Mouse (Mus musculus): ENCODE results near the gene Olfr328. TPM values are rescaled to one million over a fixed set of nuclear protein-coding genes. Genes with fewer than 3 reads are reported as not detected.
A peak's percentile ranks its signal among the peaks of the same experiment; 100 is the strongest.
"Not testable (repeated sequence)": the region's sequence is repeated elsewhere in the genome, so short reads cannot be mapped to it uniquely, and the experiment has no call there.

Gene Olfr328
- polyA plus RNA-seq, 1 experiment from 2014 or later = not detected

DNA sequence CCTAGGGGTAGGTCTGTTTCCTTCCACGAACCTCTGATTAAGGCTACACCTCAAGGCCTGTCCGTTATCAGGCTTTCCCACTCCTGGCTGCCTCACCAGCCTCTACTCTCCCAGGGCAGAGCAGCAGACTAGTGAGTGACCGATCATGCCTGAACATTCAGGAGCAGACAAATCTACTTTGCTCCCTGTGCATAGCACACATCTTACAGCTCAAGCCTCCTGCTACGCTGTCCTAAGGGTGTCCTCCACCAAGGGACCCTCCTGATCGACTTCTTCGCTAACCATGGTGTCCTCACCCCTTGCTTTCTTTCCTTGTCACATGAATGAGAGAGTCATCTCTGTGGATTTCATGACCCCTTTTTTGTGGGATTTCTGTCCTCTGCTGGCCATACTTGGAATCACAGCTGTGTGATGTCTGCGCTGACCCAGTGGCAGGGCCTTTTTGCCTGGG is 32.5 kb upstream of the Olfr328 start:
- ATAC-seq (ENCODE audit: low read depth) = no peak
- Histone ChIP-seq H3K4me3 (ENCODE audit: low read depth, low read length) (no peak overlapping the region), H3K27ac (replicated peaks; ENCODE audit: low read depth, low read length) (no peak overlapping the region), H3K27me3 (replicated peaks; ENCODE audit: control insufficient read depth, insufficient read depth, low read length) (no peaks in the 10 kb centered on the region), H3K4me1 (ENCODE audit: control insufficient read depth, insufficient read depth, low read length) (no peaks in the 10 kb centered on the region), H3K4me2 (ENCODE audit: low read depth, low read length) (no peak overlapping the region), H3K9ac (ENCODE audit: low read depth, low read length) (no peak overlapping the region), H3K36me3 (ENCODE audit: control insufficient read depth, insufficient read depth, low read length) (no peaks in the 10 kb centered on the region), H3K9me3 (ENCODE audit: control insufficient read depth, low read length) (no peaks in the 10 kb centered on the region)
- 73% methylated on average over 7 of the region's 7 CpGs for WGBS
- DNase-seq (ENCODE audit: low spot score) = no peak

DNA sequence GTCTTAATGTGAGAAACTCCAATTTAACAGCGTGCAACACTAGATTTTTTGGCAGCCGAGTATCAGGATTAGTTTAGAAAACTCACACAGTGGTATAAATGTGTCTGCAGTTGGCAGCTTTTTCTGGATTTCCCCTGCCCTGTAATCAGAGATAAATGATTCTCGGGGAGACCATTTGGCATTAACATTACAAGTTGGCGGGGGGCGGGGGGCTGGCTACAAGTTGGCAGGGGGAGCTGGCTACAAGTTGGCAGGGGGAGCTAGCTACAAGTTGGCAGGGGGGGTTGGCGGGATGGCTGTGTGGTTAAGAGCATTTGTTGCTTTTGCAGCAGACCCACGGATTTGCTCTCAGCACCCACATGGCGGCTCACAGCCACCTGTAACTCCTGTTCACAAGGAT is 23.2 kb upstream of the Olfr328 start:
- H3K36me3 ChIP-seq (ENCODE audit: control insufficient read depth, insufficient read depth, low read length) = no peaks in the 10 kb centered on the region
- 71% methylated on average over 8 of the region's 8 CpGs for whole genome bisulfite sequencing
- no peak overlapping the region for H3K4me2 ChIP-seq (ENCODE audit: low read depth, low read length)
- no peak overlapping the region for H3K9ac ChIP-seq (ENCODE audit: low read depth, low read length)
- H3K27me3 ChIP-seq (replicated peaks; ENCODE audit: control insufficient read depth, insufficient read depth, low read length) = no peaks in the 10 kb centered on the region
- no peak overlapping the region for H3K27ac ChIP-seq (replicated peaks; ENCODE audit: low read depth, low read length)
- DNase-seq (ENCODE audit: low spot score) (peak; percentile 9), ATAC-seq (ENCODE audit: low read depth) (no peak)
- no peaks in the 10 kb centered on the region for H3K4me1 ChIP-seq (ENCODE audit: control insufficient read depth, insufficient read depth, low read length)
- H3K4me3 ChIP-seq (ENCODE audit: low read depth, low read length) = no peak overlapping the region
- H3K9me3 ChIP-seq (ENCODE audit: control insufficient read depth, low read length) = no peaks in the 10 kb centered on the region

DNA sequence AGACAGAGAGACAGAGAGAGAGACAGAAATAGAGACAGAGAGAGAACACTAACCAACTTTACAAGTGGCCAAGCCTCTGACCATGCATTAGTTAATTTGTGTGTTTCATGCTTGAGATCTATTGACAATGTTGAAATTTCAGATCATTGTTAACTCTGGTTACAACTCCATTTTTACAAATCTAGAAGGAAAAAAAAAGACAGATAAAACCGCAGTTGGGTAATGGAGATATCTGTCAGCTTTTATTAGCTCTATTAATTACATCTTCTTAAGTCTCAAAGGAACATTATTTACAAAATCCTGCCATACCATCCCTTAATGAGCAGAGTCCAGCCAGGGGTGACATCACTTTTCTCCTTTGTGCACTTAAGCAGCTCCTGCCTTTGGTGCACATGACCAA is 22.0 kb upstream of the Olfr328 start, which contains the start of gene Olfr325:
Gene Olfr325, plus strand, starts transcription at position 301 of the 400 bp plus-strand sequence.
- H3K9me3 ChIP-seq (ENCODE audit: control insufficient read depth, low read length) = no peaks in the 10 kb centered on the region
- H3K27me3 ChIP-seq (replicated peaks; ENCODE audit: control insufficient read depth, insufficient read depth, low read length) = no peaks in the 10 kb centered on the region
- DNase-seq (ENCODE audit: low spot score) (no peak), ATAC-seq (ENCODE audit: low read depth) (no peak)
- no peak within 1 kb of the TSS for H3K4me2 ChIP-seq (ENCODE audit: low read depth, low read length)
- no peak within 1 kb of the TSS for H3K4me3 ChIP-seq (ENCODE audit: low read depth, low read length)
- H3K4me1 ChIP-seq (ENCODE audit: control insufficient read depth, insufficient read depth, low read length) = no peaks in the 10 kb centered on the region
- WGBS = 77% methylated on average over 1 of the region's 1 CpGs
- H3K36me3 ChIP-seq (ENCODE audit: control insufficient read depth, insufficient read depth, low read length) = no peaks in the 10 kb centered on the region
- no peak within 1 kb of the TSS for H3K9ac ChIP-seq (ENCODE audit: low read depth, low read length)
- no peak within 1 kb of the TSS for H3K27ac ChIP-seq (replicated peaks; ENCODE audit: low read depth, low read length)

DNA sequence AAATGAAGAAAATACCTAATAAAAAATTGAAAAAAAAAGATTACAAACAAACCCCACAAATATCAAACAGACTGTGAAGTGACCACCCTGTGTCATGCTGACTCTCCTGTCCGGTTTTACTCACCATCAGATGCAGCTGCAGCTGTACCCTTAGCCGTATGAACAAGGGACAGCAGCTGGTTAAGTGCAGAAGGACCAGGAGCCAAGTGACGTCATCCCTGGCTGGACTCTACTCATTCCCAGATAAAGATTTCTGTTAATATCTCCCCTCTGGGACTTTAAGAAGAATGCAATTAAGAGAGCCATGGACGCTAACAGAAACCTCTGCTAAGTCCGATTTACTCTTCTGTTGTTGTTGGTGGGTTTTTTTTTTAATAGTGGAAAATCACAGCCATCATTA is 15.0 kb upstream of the Olfr328 start, which contains the start of gene Olfr224:
Gene Olfr224, minus strand, starts transcription at position 149 of the 400 bp plus-strand sequence.
- Histone ChIP-seq H3K27ac (replicated peaks; ENCODE audit: low read depth, low read length) (no peak within 1 kb of the TSS), H3K4me1 (ENCODE audit: control insufficient read depth, insufficient read depth, low read length) (no peaks in the 10 kb centered on the region), H3K9ac (ENCODE audit: low read depth, low read length) (no peak within 1 kb of the TSS), H3K9me3 (ENCODE audit: control insufficient read depth, low read length) (no peaks in the 10 kb centered on the region), H3K4me2 (ENCODE audit: low read depth, low read length) (no peak within 1 kb of the TSS), H3K36me3 (ENCODE audit: control insufficient read depth, insufficient read depth, low read length) (no peaks in the 10 kb centered on the region), H3K27me3 (replicated peaks; ENCODE audit: control insufficient read depth, insufficient read depth, low read length) (no peaks in the 10 kb centered on the region), H3K4me3 (ENCODE audit: low read depth, low read length) (no peak within 1 kb of the TSS)
- DNase-seq (ENCODE audit: low spot score) (peak; percentile 9), ATAC-seq (ENCODE audit: low read depth) (no peak)
- 67% methylated on average over 5 of the region's 5 CpGs for WGBS

DNA sequence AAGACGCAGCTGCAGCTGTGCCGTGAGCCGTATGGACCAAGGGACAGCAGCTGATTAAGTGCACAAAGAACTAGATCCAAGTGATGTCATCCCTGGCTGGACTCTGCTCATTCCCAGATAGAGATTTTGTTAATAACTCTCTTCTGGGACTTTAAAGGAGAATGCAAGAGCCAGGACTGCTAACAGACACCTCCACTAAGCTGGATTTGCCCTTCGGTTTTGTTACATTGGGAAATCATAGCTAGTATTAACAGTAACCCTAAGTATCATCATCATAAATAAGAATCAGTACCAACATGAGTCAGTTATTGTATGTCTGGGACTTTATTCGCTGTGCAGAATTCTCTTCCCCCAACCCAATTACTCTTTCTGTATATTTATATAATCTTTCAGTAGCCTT is 9.1 kb downstream of the Olfr328 start, which contains the start of gene Olfr329-ps:
Gene Olfr329-ps, minus strand, starts transcription at position 101 of the 400 bp plus-strand sequence.
- no peak within 1 kb of the TSS for H3K4me2 ChIP-seq (ENCODE audit: low read depth, low read length)
- H3K4me3 ChIP-seq (ENCODE audit: low read depth, low read length) = no peak within 1 kb of the TSS
- ATAC-seq (ENCODE audit: low read depth) = no peak
- H3K4me1 ChIP-seq (ENCODE audit: control insufficient read depth, insufficient read depth, low read length) = no peaks in the 10 kb centered on the region
- no peak for DNase-seq (ENCODE audit: low spot score)
- H3K9ac ChIP-seq (ENCODE audit: low read depth, low read length) = no peak within 1 kb of the TSS
- no peaks in the 10 kb centered on the region for H3K9me3 ChIP-seq (ENCODE audit: control insufficient read depth, low read length)
- WGBS = 79% methylated on average over 5 of the region's 5 CpGs
- no peak within 1 kb of the TSS for H3K27ac ChIP-seq (replicated peaks; ENCODE audit: low read depth, low read length)
- no peaks in the 10 kb centered on the region for H3K36me3 ChIP-seq (ENCODE audit: control insufficient read depth, insufficient read depth, low read length)
- no peaks in the 10 kb centered on the region for H3K27me3 ChIP-seq (replicated peaks; ENCODE audit: control insufficient read depth, insufficient read depth, low read length)

DNA sequence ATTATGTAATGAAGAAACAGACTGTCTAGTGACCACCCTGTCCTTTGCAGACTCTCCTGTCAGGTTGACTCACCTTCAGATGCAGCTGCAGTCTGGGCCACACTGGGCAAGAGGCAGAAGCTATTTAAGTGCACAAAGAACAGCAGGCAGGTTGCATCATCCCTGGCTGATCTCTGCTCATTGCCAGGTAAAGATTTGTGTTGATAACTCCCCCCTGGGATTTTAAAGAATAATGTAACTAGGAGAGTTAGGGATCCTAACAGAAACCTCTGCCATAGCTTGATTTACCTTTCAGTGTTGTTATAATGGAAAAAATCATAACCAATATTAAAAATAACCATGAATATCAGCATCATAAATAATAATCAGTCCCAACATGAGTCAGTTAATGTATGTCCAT is 20.7 kb downstream of the Olfr328 start, which contains the start of gene Olfr330:
Gene Olfr330, minus strand, starts transcription at position 101 of the 400 bp plus-strand sequence.
- not testable (repeated sequence) for H3K9ac ChIP-seq (ENCODE audit: low read depth, low read length); H3K4me2 ChIP-seq (ENCODE audit: low read depth, low read length); H3K36me3 ChIP-seq (ENCODE audit: control insufficient read depth, insufficient read depth, low read length); H3K4me3 ChIP-seq (ENCODE audit: low read depth, low read length); DNase-seq (ENCODE audit: low spot score); ATAC-seq (ENCODE audit: low read depth); H3K27ac ChIP-seq (replicated peaks; ENCODE audit: low read depth, low read length); H3K9me3 ChIP-seq (ENCODE audit: control insufficient read depth, low read length); H3K27me3 ChIP-seq (replicated peaks; ENCODE audit: control insufficient read depth, insufficient read depth, low read length); H3K4me1 ChIP-seq (ENCODE audit: control insufficient read depth, insufficient read depth, low read length)

DNA sequence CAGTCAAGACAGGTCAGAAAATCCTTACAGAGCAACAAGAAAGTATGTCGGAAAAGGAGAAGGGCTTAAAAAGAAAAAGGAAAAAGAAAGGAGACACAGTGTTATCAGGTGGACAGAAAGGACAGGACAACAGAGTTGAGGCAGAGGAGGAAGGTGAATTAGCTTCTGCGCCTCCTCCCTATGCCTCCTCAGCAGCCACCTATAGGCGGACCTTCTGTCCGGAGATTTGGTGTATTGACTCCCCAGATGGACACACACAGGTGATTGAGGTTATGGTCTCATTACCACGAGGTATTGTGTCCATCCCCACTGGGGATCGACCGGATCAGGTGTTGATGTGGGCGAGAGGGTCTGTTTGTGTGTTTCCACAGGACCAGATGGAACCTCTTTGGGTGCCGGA is 35.7 kb downstream of the Olfr328 start:
- DNase-seq (ENCODE audit: low spot score); H3K4me1 ChIP-seq (ENCODE audit: control insufficient read depth, insufficient read depth, low read length); H3K4me2 ChIP-seq (ENCODE audit: low read depth, low read length); ATAC-seq (ENCODE audit: low read depth); H3K4me3 ChIP-seq (ENCODE audit: low read depth, low read length); H3K27me3 ChIP-seq (replicated peaks; ENCODE audit: control insufficient read depth, insufficient read depth, low read length); H3K9ac ChIP-seq (ENCODE audit: low read depth, low read length); H3K27ac ChIP-seq (replicated peaks; ENCODE audit: low read depth, low read length); H3K9me3 ChIP-seq (ENCODE audit: control insufficient read depth, low read length); H3K36me3 ChIP-seq (ENCODE audit: control insufficient read depth, insufficient read depth, low read length): not testable (repeated sequence)
- 91% methylated on average over 6 of the region's 9 CpGs for WGBS

DNA sequence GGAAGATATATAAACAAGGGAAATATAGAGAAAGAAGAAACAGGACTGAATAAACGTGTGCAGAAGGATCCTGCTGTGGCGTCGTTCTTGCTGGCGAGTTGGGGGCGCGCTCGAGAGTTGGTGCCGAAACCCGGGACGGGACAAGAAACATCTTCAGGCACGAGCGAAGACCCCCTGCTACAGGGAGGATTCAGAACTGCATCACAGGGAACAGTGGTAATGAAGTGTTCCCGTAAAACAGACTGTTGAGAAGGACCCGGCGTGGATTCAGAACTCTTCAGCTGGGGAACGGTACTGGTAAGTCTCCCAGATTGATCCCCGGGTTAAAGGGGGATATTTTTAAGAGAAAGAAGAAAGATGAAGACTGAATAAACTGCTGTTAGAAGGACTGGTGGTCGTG is 36.5 kb downstream of the Olfr328 start:
- H3K9me3 ChIP-seq (ENCODE audit: control insufficient read depth, low read length); H3K27me3 ChIP-seq (replicated peaks; ENCODE audit: control insufficient read depth, insufficient read depth, low read length); ATAC-seq (ENCODE audit: low read depth); H3K4me3 ChIP-seq (ENCODE audit: low read depth, low read length); H3K27ac ChIP-seq (replicated peaks; ENCODE audit: low read depth, low read length); DNase-seq (ENCODE audit: low spot score); H3K4me2 ChIP-seq (ENCODE audit: low read depth, low read length); H3K9ac ChIP-seq (ENCODE audit: low read depth, low read length); H3K4me1 ChIP-seq (ENCODE audit: control insufficient read depth, insufficient read depth, low read length); H3K36me3 ChIP-seq (ENCODE audit: control insufficient read depth, insufficient read depth, low read length): not testable (repeated sequence)
- 94% methylated on average over 17 of the region's 18 CpGs for WGBS

DNA sequence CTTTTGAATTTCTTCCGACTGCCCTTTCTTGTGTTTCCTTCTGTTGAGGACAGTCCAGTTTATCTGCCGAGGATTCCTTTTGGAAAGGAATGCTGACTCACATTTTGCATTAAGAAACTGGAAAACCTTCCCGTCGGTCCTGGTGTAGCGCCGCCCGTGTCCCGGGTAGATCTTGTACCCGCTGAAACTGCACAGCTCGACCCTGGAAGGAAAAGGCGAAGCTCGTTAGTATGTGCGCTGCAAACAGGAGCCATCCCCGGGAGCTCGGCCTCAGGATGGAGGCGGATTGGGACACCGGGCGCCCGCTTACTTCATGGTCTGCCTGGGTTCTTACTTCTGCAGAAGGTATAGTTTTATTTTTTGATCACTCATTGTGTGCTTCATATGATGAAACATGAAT is 46.4 kb downstream of the Olfr328 start:
- H3K4me1 ChIP-seq (ENCODE audit: control insufficient read depth, insufficient read depth, low read length); H3K36me3 ChIP-seq (ENCODE audit: control insufficient read depth, insufficient read depth, low read length); H3K4me2 ChIP-seq (ENCODE audit: low read depth, low read length); H3K9me3 ChIP-seq (ENCODE audit: control insufficient read depth, low read length); DNase-seq (ENCODE audit: low spot score); H3K27ac ChIP-seq (replicated peaks; ENCODE audit: low read depth, low read length); H3K4me3 ChIP-seq (ENCODE audit: low read depth, low read length); H3K27me3 ChIP-seq (replicated peaks; ENCODE audit: control insufficient read depth, insufficient read depth, low read length); H3K9ac ChIP-seq (ENCODE audit: low read depth, low read length); ATAC-seq (ENCODE audit: low read depth): not testable (repeated sequence)
- WGBS = 86% methylated on average over 19 of the region's 19 CpGs
